Mouse (Mus musculus) mouse embryonic stem cell (cell line): ENCODE results near the gene Eif2a.
"Not testable (repeated sequence)": the region's sequence is repeated elsewhere in the genome, so short reads cannot be mapped to it uniquely, and the experiment has no call there.

Source experiments
- in situ Hi-C, 2 experiments: fragments of 300-500 bp; cut with MboI; formaldehyde crosslinking; loops; 1 replicate in 1 of 2; 3 replicates in 1 of 2; pipeline ENCODE4 v1.14.3; 2019 to 2020; ENCODE audit warnings: low sequenced_read_pairs in 2 of 2, low pct_unique_long_range_greater_than_20kb in 1 of 2, mixed read lengths in 1 of 2; ENCODE audit not compliant: unreplicated experiment in 1 of 2

The Eif2a gene

DNA sequence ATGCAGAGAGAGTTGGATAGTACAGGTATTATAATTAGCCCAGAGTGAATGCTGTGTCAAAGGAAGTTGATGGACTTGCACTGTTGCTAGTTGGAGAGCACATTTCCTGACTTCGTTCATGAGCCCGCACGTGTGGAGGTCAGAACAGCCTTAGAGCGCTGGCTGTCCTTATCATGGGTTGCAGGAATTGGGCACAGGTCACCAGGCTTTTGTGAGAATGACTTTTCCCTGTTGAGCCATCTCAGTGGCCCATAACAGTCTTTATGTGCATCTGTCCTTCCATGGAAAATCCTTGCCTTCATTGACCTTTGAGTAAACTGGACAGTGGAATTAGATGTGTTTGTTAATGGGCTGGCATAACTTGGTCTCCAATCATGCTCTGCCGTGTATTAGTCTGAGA, 56.7 kb downstream of the Eif2a start:
- in situ Hi-C loops: no loop called here

DNA sequence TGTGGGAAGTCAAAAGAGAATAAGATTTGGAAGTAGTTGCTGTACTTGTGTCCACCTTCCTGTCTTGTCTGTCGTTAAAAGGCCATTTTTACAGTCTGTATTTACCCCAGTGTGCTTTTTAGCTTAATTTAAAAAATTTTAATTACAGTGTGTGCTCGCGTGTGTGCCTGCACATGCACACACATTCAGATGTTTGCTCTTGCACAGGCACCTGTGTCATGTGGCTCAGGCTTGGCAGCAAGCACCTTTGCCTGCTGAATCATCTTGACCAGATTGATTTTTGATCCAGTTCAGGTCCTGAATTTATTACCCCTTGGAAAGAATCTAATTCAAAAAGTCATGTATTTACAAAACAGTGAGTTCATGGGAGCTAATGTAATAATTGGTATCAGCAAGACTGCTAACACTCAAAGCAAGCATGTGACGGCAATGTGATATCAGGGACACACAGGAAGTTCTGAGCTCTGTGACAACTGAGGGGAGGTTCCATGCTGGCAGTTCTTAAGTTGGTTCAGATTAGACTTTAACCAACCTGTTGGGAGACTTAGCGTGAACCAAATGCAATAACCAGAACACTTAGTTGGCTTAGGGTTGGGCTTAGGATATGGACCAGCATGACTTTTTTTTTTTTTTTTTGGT, 57.3 kb downstream of the Eif2a start:
- in situ Hi-C loops: no loop called here

DNA sequence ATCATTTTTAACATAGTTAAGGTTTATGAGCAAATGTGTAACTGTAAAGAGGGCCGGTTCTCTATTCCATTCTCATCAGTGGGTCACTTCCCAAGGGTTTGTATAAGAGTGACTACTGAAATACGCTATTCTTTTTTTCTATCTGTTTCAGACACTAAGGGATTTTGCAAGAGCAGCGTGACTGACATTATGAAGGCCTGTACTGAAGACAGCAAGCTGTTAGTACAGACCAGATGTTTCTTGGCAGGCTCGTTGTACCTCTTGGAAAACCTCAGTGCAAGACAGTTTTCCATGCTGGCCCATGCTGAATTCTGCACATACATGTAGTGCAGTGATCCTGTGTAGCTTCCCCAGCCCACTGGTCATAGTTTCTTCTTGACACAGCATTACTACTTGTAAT, 64.9 kb downstream of the Eif2a start:
- in situ Hi-C loops: not testable (repeated sequence)

DNA sequence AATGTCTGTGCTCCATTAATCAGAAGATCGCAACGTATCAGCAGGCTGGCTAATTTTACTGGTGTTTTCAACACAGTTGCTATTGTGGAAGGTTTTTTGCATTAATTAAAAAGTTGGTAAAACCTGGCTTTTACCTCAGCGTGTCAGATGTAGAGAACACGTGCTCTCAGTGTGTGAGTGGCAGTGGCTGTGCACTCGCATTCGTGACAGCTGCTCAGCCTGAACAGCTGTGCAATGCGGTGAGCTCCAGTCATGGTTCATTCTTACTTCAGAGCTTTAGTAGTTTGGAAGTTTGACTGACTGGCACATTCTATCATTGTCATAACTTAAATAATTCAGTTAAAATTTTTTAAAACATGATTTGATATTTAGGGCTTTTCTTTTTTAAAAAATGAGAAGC, 67.0 kb downstream of the Eif2a start:
- in situ Hi-C loops: not testable (repeated sequence)

DNA sequence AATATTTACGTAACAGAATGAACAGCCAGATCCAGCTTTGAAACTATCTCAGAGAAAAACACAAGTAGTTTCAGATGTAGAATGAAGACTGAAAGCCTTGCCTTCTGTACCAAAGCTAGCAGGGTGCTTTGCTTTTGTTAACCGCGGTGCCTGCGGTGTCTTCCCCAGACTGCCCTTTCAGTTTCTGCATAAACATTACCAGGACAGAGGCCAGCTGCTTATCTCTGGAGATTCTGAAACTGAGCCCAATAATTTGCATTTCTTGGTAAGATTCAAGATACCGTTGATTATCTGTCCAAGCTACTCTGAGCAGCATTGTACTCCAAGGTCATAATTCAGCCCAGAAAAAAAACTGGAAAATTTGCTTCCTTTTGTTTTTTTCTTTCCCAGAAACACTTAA, 68.0 kb downstream of the Eif2a start:
- in situ Hi-C loops: no loop called here
